11 mouse cellular contexts compared by ENCODE assay signal in the genomic region with DNA sequence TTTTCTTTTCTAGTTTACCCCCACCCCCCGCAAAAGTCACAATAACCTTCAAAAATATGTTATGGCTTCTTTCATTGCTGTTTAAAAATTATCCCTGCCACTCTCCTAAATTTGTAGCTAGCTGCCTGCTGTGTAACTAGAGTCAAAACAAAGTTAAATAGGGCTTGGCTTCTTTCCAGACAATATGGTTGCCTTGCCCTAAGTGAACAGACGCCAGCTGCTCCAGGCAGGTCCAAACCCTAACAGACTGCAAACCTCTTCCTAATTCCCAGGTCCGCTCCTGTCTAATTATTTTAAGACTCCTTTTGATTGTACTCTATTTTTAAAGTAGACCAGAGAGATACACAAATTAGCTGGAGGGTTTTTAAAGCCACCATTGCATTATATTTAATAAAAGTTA. TPM values are rescaled to one million over a fixed set of nuclear protein-coding genes. Genes with fewer than 3 reads are reported as not detected.
DNase-seq lines count a peak whose midpoint lies in the region; ATAC-seq and TF ChIP-seq lines count a peak whose summit lies in the region.
"Had no signal": no experiment of that assay in that cellular context is flagged by ENCODE, and none has a peak within 500 bp of the region (broad histone marks: within the 10 kb centered on the region; RNA-seq: fewer than 3 reads in every experiment).

No protein-coding gene starts in this region.

- no peaks in the 10 kb centered on the region for H3K27me3 ChIP-seq in forebrain, embryonic 12.5 days
- H3K27me3 ChIP-seq in forebrain, embryonic 10.5 days (ENCODE audit: poor library complexity, severe bottlenecking): no peaks in the 10 kb centered on the region
- H3K27me3 ChIP-seq in kidney, postnatal 0 days (ENCODE audit: insufficient read depth, low read length): no peaks in the 10 kb centered on the region
- no peaks in the 10 kb centered on the region for H3K27me3 ChIP-seq in hindbrain, embryonic 16.5 days (replicated peaks; ENCODE audit: control insufficient read depth, insufficient read depth, low read length)
- H3K27me3 ChIP-seq: liver, embryonic 13.5 days had no signal

- no peak overlapping the region for H3K9ac ChIP-seq in forebrain, embryonic 12.5 days
- no peak overlapping the region for H3K9ac ChIP-seq in kidney, postnatal 0 days (ENCODE audit: low read depth, low read length)
- no peak overlapping the region for H3K9ac ChIP-seq in hindbrain, embryonic 16.5 days (ENCODE audit: low read depth, low read length)
- H3K9ac ChIP-seq: liver, embryonic 13.5 days had no signal

- H3K36me3 ChIP-seq in forebrain, embryonic 12.5 days (replicated peaks): peaks cover 4% of the 10 kb centered on the region; the same call in 1 of the 2 replicates
- peaks cover 15% of the 10 kb centered on the region for H3K36me3 ChIP-seq in forebrain, embryonic 10.5 days (replicated peaks)
- no peaks in the 10 kb centered on the region for H3K36me3 ChIP-seq in kidney, postnatal 0 days (ENCODE audit: insufficient read depth, low read length)
- no peaks in the 10 kb centered on the region for H3K36me3 ChIP-seq in hindbrain, embryonic 16.5 days (ENCODE audit: control insufficient read depth, insufficient read depth, low read length)
- H3K36me3 ChIP-seq: liver, embryonic 13.5 days had no signal

- TF ChIP-seq CTCF in kidney, postnatal 0 days (IDR thresholded peaks at IDR 0.05; ENCODE audit: low read depth): no peak
- TF ChIP-seq CTCF in brain, embryonic 14.5 days (IDR thresholded peaks at IDR 0.05; ENCODE audit: borderline replicate concordance, extremely low read depth, insufficient read depth, insufficient read length): no peak

- no peak for TF ChIP-seq POLR2A in brain, embryonic 14.5 days (IDR thresholded peaks at IDR 0.05; ENCODE audit: borderline replicate concordance, extremely low read depth, insufficient read depth, insufficient read length, poor library complexity, severe bottlenecking)

- H3K4me1 ChIP-seq in forebrain, embryonic 12.5 days: peaks cover 3% of the 10 kb centered on the region; the same call in 1 of the 2 replicates
- peaks cover 6% of the 10 kb centered on the region for H3K4me1 ChIP-seq in forebrain, embryonic 10.5 days
- peaks cover 5% of the 10 kb centered on the region; the same call in 1 of the 2 replicates for H3K4me1 ChIP-seq in kidney, postnatal 0 days (replicated peaks; ENCODE audit: insufficient read depth, low read length)
- peaks cover 11% of the 10 kb centered on the region for H3K4me1 ChIP-seq in hindbrain, embryonic 16.5 days (ENCODE audit: control insufficient read depth, insufficient read depth, low read depth, low read length)
- H3K4me1 ChIP-seq: liver, embryonic 13.5 days had no signal

- WGBS in forebrain, embryonic 12.5 days: 56% methylated on average over 3 of the region's 3 CpGs
- 84% methylated on average over 3 of the region's 3 CpGs for WGBS in forebrain, embryonic 10.5 days
- 45% methylated on average over 3 of the region's 3 CpGs for WGBS in kidney, postnatal 0 days
- WGBS in hindbrain, embryonic 16.5 days: 39% methylated on average over 3 of the region's 3 CpGs

- H3K9me3 ChIP-seq in forebrain, embryonic 12.5 days: no peaks in the 10 kb centered on the region
- H3K9me3 ChIP-seq in forebrain, embryonic 10.5 days: peaks cover 3% of the 10 kb centered on the region; the same call in 1 of the 2 replicates
- H3K9me3 ChIP-seq in kidney, postnatal 0 days (replicated peaks; ENCODE audit: low read length): no peaks in the 10 kb centered on the region
- H3K9me3 ChIP-seq in hindbrain, embryonic 16.5 days (ENCODE audit: control insufficient read depth, low read length): no peaks in the 10 kb centered on the region
- H3K9me3 ChIP-seq: liver, embryonic 13.5 days had no signal

- no peak for DNase-seq in forebrain, embryonic 10.5 days (ENCODE audit: extremely low spot score, low spot score)
- peak; percentile 44 for DNase-seq in kidney, postnatal 0 days (ENCODE audit: low spot score)
- DNase-seq in kidney, adult 11 months: no peak
- DNase-seq in brain, embryonic 14.5 days (ENCODE audit: low read depth): peak; percentile 92
- no peak for DNase-seq in urinary bladder, adult 18-20 months (ENCODE audit: low spot score in 2 of 2)
- no peak for DNase-seq in urinary bladder, postnatal 14 days (ENCODE audit: low spot score)
- DNase-seq: adrenal gland, postnatal 14 days; heart, postnatal 36 days; liver, embryonic 13.5 days had no signal

- no peak overlapping the region for H3K4me3 ChIP-seq in forebrain, embryonic 12.5 days (replicated peaks)
- H3K4me3 ChIP-seq in forebrain, embryonic 10.5 days: no peak overlapping the region
- H3K4me3 ChIP-seq in kidney, postnatal 0 days (replicated peaks; ENCODE audit: low read depth, low read length): no peak overlapping the region
- no peak overlapping the region for H3K4me3 ChIP-seq in hindbrain, embryonic 16.5 days (ENCODE audit: low read length)
- H3K4me3 ChIP-seq: liver, embryonic 13.5 days had no signal

- peak overlapping the region; percentile 71 for H3K27ac ChIP-seq in forebrain, embryonic 12.5 days
- H3K27ac ChIP-seq in forebrain, embryonic 10.5 days: no peak overlapping the region
- peak overlapping the region; percentile 42; the same call in 1 of the 2 replicates for H3K27ac ChIP-seq in kidney, postnatal 0 days
- no peak overlapping the region for H3K27ac ChIP-seq in hindbrain, embryonic 16.5 days (ENCODE audit: low read depth, low read length)
- H3K27ac ChIP-seq: liver, embryonic 13.5 days had no signal

- ATAC-seq in forebrain, embryonic 12.5 days (ENCODE audit: low FRiP score): peak; percentile 65; the same call in 1 of the 2 replicates
- ATAC-seq in kidney, postnatal 0 days (replicated peaks; ENCODE audit: low FRiP score, low read depth): no peak
- ATAC-seq in hindbrain, embryonic 16.5 days: peak; percentile 72

- no peak overlapping the region for H3K4me2 ChIP-seq in forebrain, embryonic 12.5 days
- H3K4me2 ChIP-seq in kidney, postnatal 0 days (ENCODE audit: low read length): no peak overlapping the region
- peak overlapping the region; percentile 15; the same call in 1 of the 2 replicates for H3K4me2 ChIP-seq in hindbrain, embryonic 16.5 days (ENCODE audit: low read length)
- H3K4me2 ChIP-seq: liver, embryonic 13.5 days had no signal

RNA-seq across cellular contexts. Expression of a gene that starts 16.6 kb away (rescaled TPM):
- polyA plus RNA-seq in forebrain, embryonic 12.5 days (2016; fragmentation: Nextera tagmentation; extraction: Ambion mirVana): 8.6 and 9.8 TPM in 2 replicates
- 7.4 TPM in 2 replicates for polyA plus RNA-seq in forebrain, embryonic 10.5 days (2016; fragmentation: Nextera tagmentation; extraction: Ambion mirVana)
- polyA plus RNA-seq in kidney, postnatal 0 days (2015; fragmentation: Nextera tagmentation; extraction: Ambion mirVana): 6.4 and 7.2 TPM in 2 replicates
- 7.1 and 7.9 TPM in 2 replicates for polyA plus RNA-seq in brain, embryonic 14.5 days (2012; rRNA removed)
- 3.4 and 3.7 TPM in 2 replicates for polyA plus RNA-seq in hindbrain, embryonic 16.5 days (2015; fragmentation: Nextera tagmentation; extraction: Ambion mirVana)

RNA-seq across cellular contexts. Expression of a gene that starts 26.1 kb away (rescaled TPM):
- polyA plus RNA-seq in forebrain, embryonic 12.5 days (2016; fragmentation: Nextera tagmentation; extraction: Ambion mirVana): 156 and 160 TPM in 2 replicates
- 133 and 141 TPM in 2 replicates for polyA plus RNA-seq in forebrain, embryonic 10.5 days (2016; fragmentation: Nextera tagmentation; extraction: Ambion mirVana)
- 105 and 107 TPM in 2 replicates for polyA plus RNA-seq in kidney, postnatal 0 days (2015; fragmentation: Nextera tagmentation; extraction: Ambion mirVana)
- polyA plus RNA-seq in brain, embryonic 14.5 days (2012; rRNA removed): 135 and 138 TPM in 2 replicates
- 95.0 and 95.8 TPM in 2 replicates for polyA plus RNA-seq in hindbrain, embryonic 16.5 days (2015; fragmentation: Nextera tagmentation; extraction: Ambion mirVana)

Comparison
In these comparisons a context has a peak if more than half of its experiments do, and no peak if none do; other contexts are left out.
1. H3K27ac ChIP-seq: peak in forebrain, embryonic 12.5 days (single experiment) and kidney, postnatal 0 days (single experiment); none in forebrain, embryonic 10.5 days (single experiment) and hindbrain, embryonic 16.5 days (single experiment).
2. DNase-seq: peak in kidney, postnatal 0 days (single experiment) and brain, embryonic 14.5 days (single experiment); none in forebrain, embryonic 10.5 days (single experiment), kidney, adult 11 months (single experiment), urinary bladder, adult 18-20 months (0 of 2) and urinary bladder, postnatal 14 days (single experiment).